Mouse (Mus musculus): ENCODE results near the gene Cacna2d1.

GRCm38 (mm10) chr5:15983354-15983753 is 48.9 kb downstream of the Cacna2d1 start:
- TF ChIP-seq POLR2A (IDR thresholded peaks at IDR 0.05; ENCODE audit: borderline replicate concordance, low read depth, low read length) (no peak), CTCF (IDR thresholded peaks at IDR 0.05; ENCODE audit: low read depth, low read length) (no peak)
